Mouse (Mus musculus): ENCODE measurements around the gene Rnf208.

GRCm38 (mm10) chr2:25286314-25286713 is 44.3 kb downstream of the Rnf208 start:
- no peak for TF ChIP-seq POLR2A (IDR thresholded peaks at IDR 0.05; ENCODE audit: extremely low read depth, insufficient read depth, low read length)
- TF ChIP-seq CTCF (IDR thresholded peaks at IDR 0.05; ENCODE audit: low read depth, low read length), result no peak

All from liver, adult 2 months (tissue).